Mouse (Mus musculus) brain, embryonic 14.5 days (tissue): ENCODE data around the gene Tprgl.

Experiments used
- CTCF ChIP-seq: fragments of 200-500 bp; IDR thresholded peaks from 2 replicates; pipeline ENCODE4 v1.5.1; 2012; ENCODE audit warnings: inconsistent platforms, mild to moderate bottlenecking, moderate library complexity, borderline replicate concordance; ENCODE audit not compliant: insufficient read depth, insufficient read length; ENCODE audit errors: extremely low read depth
- POLR2A ChIP-seq: fragments of 200-500 bp; IDR thresholded peaks from 2 replicates; pipeline ENCODE4 v1.6.1; 2012; ENCODE audit warnings: mild to moderate bottlenecking, inconsistent platforms, borderline replicate concordance; ENCODE audit not compliant: poor library complexity, insufficient read depth, insufficient read length, severe bottlenecking; ENCODE audit errors: extremely low read depth

- TF ChIP-seq CTCF (no peak), POLR2A (no peak)
Observed at GRCm38 (mm10) chr4:154185001-154185400, 24.5 kb upstream of the Tprgl start.
